Mouse (Mus musculus): ENCODE results near the gene Tmem30c.
"Not testable (repeated sequence)": the region's sequence is repeated elsewhere in the genome, so short reads cannot be mapped to it uniquely, and the experiment has no call there.

The Tmem30c gene

GRCm38 (mm10) chr16:57295216-57295934 is 2.7 kb upstream of the Tmem30c start:
- DNase-seq: no peak

GRCm38 (mm10) chr16:57292296-57292695 is 369 bp downstream of the Tmem30c start:
- no peak for DNase-seq

- no peak for DNase-seq
Measured at GRCm38 (mm10) chr16:57291696-57292095, 969 bp downstream of the Tmem30c start.

- no peak for DNase-seq
Measured at GRCm38 (mm10) chr16:57281417-57281816, 11.2 kb downstream of the Tmem30c start.

GRCm38 (mm10) chr16:57280221-57281217 is 12.1 kb downstream of the Tmem30c start:
- DNase-seq: no peak

- DNase-seq: no peak
Measured at GRCm38 (mm10) chr16:57278976-57279626, 13.6 kb downstream of the Tmem30c start.

GRCm38 (mm10) chr16:57269751-57270150 is 22.9 kb downstream of the Tmem30c start:
- DNase-seq: no peak

GRCm38 (mm10) chr16:57268058-57268841 is 24.4 kb downstream of the Tmem30c start:
- no peak for DNase-seq

GRCm38 (mm10) chr16:57267068-57267467 is 25.6 kb downstream of the Tmem30c start:
- DNase-seq: no peak

- DNase-seq: no peak
Measured at GRCm38 (mm10) chr16:57260152-57260551, 32.5 kb downstream of the Tmem30c start.

GRCm38 (mm10) chr16:57259356-57260083 is 33.1 kb downstream of the Tmem30c start:
- DNase-seq: no peak

- DNase-seq: no peak
Measured at GRCm38 (mm10) chr16:57251589-57252421, 40.9 kb downstream of the Tmem30c start.

- no peak for DNase-seq
Measured at GRCm38 (mm10) chr16:57250991-57251390, 41.7 kb downstream of the Tmem30c start.

- DNase-seq: no peak
Measured at GRCm38 (mm10) chr16:57247464-57247863, 45.2 kb downstream of the Tmem30c start.

GRCm38 (mm10) chr16:57246596-57246995 is 46.1 kb downstream of the Tmem30c start:
- no peak for DNase-seq

GRCm38 (mm10) chr16:57243858-57244248 is 48.8 kb downstream of the Tmem30c start:
- DNase-seq: peak; percentile 37 to 52

- DNase-seq: no peak
Measured at GRCm38 (mm10) chr16:57243205-57243857, 49.3 kb downstream of the Tmem30c start.

- DNase-seq: no peak
Measured at GRCm38 (mm10) chr16:57242857-57243204, 49.8 kb downstream of the Tmem30c start.

- DNase-seq: no peak
Measured at GRCm38 (mm10) chr16:57235871-57236510, 56.7 kb downstream of the Tmem30c start.

GRCm38 (mm10) chr16:57231937-57232310 is 60.7 kb downstream of the Tmem30c start:
- DNase-seq: not testable (repeated sequence)

All from thymus, adult 18-20 months (tissue).